Mouse (Mus musculus) heart, embryonic 16.5 days (tissue): ENCODE measurements around the gene Stil. TPM values are rescaled to one million over a fixed set of nuclear protein-coding genes. Genes with fewer than 3 reads are reported as not detected.

ENCODE experiments used
- ATAC-seq: fragments of 200-750 bp; cut with Nextera tagmentation; replicated peaks from 2 replicates; pipeline ENCODE4 v1.8.0; 2017; ENCODE audit warnings: moderate number of reproducible peaks; ENCODE audit not compliant: insufficient read depth, low FRiP score; ENCODE audit errors: extremely low read depth
- H3K27ac ChIP-seq: fragments of 300-500 bp; sonication (generic); 2 replicates; pipeline ENCODE4 v1.5.1; 2014; ENCODE audit warnings: mild to moderate bottlenecking, low read length, control low read depth, moderate library complexity
- H3K27me3 ChIP-seq: fragments of 300-500 bp; sonication (generic); 2 replicates; pipeline ENCODE4 v1.6.1; 2014; ENCODE audit warnings: low read length, mixed read lengths; ENCODE audit not compliant: control insufficient read depth, insufficient read depth
- H3K36me3 ChIP-seq: fragments of 300-500 bp; sonication (generic); 2 replicates; pipeline ENCODE4 v1.6.1; 2014; ENCODE audit not compliant: control insufficient read depth, insufficient read depth
- H3K4me1 ChIP-seq: fragments of 300-500 bp; sonication (generic); 2 replicates; pipeline ENCODE4 v1.6.1; 2014; ENCODE audit warnings: low read length, mixed read lengths; ENCODE audit not compliant: control insufficient read depth, insufficient read depth
- H3K4me2 ChIP-seq: fragments of 300-500 bp; sonication (generic); 2 replicates; pipeline ENCODE4 v1.6.1; 2014; ENCODE audit warnings: low read depth, mild to moderate bottlenecking, control low read depth, low read length
- H3K4me3 ChIP-seq: fragments of 300-500 bp; sonication (generic); 2 replicates; pipeline ENCODE4 v1.5.1; 2014; ENCODE audit warnings: mild to moderate bottlenecking, control low read depth, low read length
- H3K9ac ChIP-seq: fragments of 300-500 bp; sonication (generic); 2 replicates; pipeline ENCODE4 v1.6.1; 2014; ENCODE audit warnings: low read length, control low read depth
- H3K9me3 ChIP-seq: fragments of 300-500 bp; sonication (generic); replicated peaks from 2 replicates; pipeline ENCODE4 v1.6.1; 2016; ENCODE audit warnings: low read length; ENCODE audit not compliant: control insufficient read depth
- WGBS: fragments of 180-500 bp; shearing (Covaris S2); extraction: QIAGEN DNeasy Blood & Tissue Kit; methylation state at CpG from one replicate; pipeline ENCODE4 v1.1.7; 2014; 5-methylcytosine and 5-hydroxymethylcytosine counted together
- polyA plus RNA-seq: library from polyadenylated mRNA; unstranded; fragments of >200 nt; fragmentation: Nextera tagmentation; extraction: Ambion mirVana; gene quantifications from 2 replicates; pipeline ENCODE4 v1.2.1, GENCODE M21; 2015

Gene Stil
- polyA plus RNA-seq, 1 experiment from 2014 or later: 8.3 TPM

DNA sequence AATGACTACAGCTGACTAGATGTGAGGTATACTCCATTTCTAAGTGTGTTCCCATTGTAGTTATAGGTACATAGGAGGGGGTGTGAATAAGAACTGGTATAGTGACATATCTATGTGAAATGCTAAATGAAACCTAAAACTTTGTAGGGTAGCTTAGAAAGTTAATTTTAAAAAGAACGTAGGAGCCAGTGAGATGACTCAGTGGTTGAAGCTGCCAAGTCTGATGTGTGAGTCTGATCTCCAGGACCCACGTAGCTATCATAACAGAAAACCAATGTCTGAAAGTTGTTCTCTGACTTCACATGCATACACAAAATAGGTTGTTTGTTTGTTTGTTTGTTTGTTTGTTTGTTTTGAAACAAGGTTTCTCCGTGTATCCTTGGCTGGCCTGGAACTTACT, 20.0 kb downstream of the Stil start:
- Histone ChIP-seq H3K4me2 (no peak overlapping the region), H3K9me3 (no peaks in the 10 kb centered on the region), H3K36me3 (peaks cover 35% of the 10 kb centered on the region), H3K9ac (no peak overlapping the region), H3K4me3 (no peak overlapping the region), H3K27ac (no peak overlapping the region), H3K27me3 (no peaks in the 10 kb centered on the region), H3K4me1 (no peaks in the 10 kb centered on the region)
- 91% methylated on average over 3 of the region's 3 CpGs for WGBS
- no peak for ATAC-seq

DNA sequence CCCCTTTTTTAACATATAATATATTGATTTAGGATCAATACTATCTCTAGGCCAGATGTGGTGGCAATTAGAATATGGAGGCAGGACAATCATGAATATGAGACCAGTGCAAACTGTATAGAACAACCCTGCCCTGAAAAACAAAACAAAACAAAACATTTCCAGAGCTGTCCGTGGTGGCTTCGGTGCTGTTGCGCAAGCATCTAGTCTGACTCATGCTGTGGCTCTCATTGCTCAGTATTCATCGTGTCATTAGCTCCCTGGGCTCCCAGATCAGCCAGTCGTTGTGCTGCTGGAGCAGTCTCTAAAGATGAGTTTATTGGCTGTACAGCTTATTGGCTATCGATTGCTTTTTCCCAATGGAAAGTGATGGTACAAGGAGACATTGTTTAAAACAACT, 35.1 kb downstream of the Stil start:
- H3K4me3 ChIP-seq: no peak overlapping the region
- no peaks in the 10 kb centered on the region for H3K27me3 ChIP-seq
- no peak overlapping the region for H3K27ac ChIP-seq
- no peaks in the 10 kb centered on the region for H3K9me3 ChIP-seq
- H3K4me1 ChIP-seq: no peaks in the 10 kb centered on the region
- 78% methylated on average over 6 of the region's 6 CpGs for WGBS
- ATAC-seq: no peak
- no peak overlapping the region for H3K4me2 ChIP-seq
- H3K36me3 ChIP-seq: peaks cover 17% of the 10 kb centered on the region
- no peak overlapping the region for H3K9ac ChIP-seq

DNA sequence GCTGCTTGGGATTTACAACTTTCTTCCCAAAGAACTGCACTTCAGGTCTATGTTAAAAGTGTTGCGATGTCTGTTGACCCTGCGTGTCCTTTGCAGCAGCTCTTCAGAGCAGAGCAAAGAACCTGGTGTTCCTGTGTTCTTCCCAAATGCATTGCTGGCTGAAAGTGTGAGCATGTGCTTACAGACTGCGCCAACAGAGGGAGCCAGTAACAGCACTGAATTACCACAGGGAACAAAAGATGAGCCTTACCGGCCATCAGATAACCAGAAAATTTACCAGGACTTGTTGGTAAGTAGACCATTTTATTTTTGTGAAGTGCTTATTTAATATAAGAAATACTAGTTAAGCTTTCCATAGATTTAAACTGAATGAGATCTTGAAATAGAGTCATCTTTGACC, 38.3 kb downstream of the Stil start:
- 43% methylated on average over 4 of the region's 4 CpGs for WGBS
- no peak overlapping the region for H3K4me3 ChIP-seq
- H3K27ac ChIP-seq: no peak overlapping the region
- no peak overlapping the region for H3K9ac ChIP-seq
- no peaks in the 10 kb centered on the region for H3K27me3 ChIP-seq
- H3K4me1 ChIP-seq: no peaks in the 10 kb centered on the region
- no peaks in the 10 kb centered on the region for H3K9me3 ChIP-seq
- H3K4me2 ChIP-seq: no peak overlapping the region
- no peak for ATAC-seq
- H3K36me3 ChIP-seq: peaks cover 32% of the 10 kb centered on the region

DNA sequence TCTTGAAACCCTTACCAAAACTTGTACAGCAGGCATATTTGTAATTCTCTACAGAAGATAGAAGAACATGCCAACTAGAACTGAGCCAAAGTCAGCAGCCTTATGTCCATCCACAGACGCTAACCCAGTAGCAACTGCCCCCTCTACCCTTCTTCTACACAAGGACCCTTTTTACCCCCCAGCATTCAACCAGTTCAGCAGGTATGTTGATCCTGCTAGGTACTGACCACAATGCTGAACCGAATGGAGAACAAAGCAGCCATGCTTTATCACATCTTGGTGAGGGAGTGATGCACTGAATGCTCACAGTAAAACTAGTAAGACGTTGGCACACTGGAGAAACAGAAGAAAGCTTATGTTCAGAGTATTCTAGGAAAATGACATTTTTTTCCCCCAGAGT, 45.7 kb downstream of the Stil start:
- Histone ChIP-seq H3K27me3 (peaks cover 18% of the 10 kb centered on the region), H3K4me2 (no peak overlapping the region), H3K27ac (no peak overlapping the region), H3K4me3 (no peak overlapping the region), H3K36me3 (peaks cover 19% of the 10 kb centered on the region), H3K4me1 (no peaks in the 10 kb centered on the region), H3K9me3 (no peaks in the 10 kb centered on the region), H3K9ac (no peak overlapping the region)
- 73% methylated on average over 3 of the region's 3 CpGs for WGBS
- no peak for ATAC-seq

- no peak; the same call in 1 of the 2 replicates for ATAC-seq
- H3K4me1 ChIP-seq: peaks cover 6% of the 10 kb centered on the region
- no peak overlapping the region for H3K9ac ChIP-seq
- H3K9me3 ChIP-seq: no peaks in the 10 kb centered on the region
- H3K27me3 ChIP-seq: peaks cover 32% of the 10 kb centered on the region
- H3K36me3 ChIP-seq: no peaks in the 10 kb centered on the region
- no peak overlapping the region for H3K4me2 ChIP-seq
- H3K27ac ChIP-seq: no peak overlapping the region
- H3K4me3 ChIP-seq: no peak overlapping the region
- 4% methylated on average over 5 of the region's 5 CpGs for WGBS
Measured at GRCm38 (mm10) chr4:115047750-115048149, 47.8 kb downstream of the Stil start.

- WGBS: 57% methylated on average over 8 of the region's 8 CpGs
- Histone ChIP-seq H3K9ac (no peak overlapping the region), H3K4me2 (no peak overlapping the region)
Measured at GRCm38 (mm10) chr4:115048190-115048589, 48.2 kb downstream of the Stil start.

GRCm38 (mm10) chr4:115051245-115051644, 51.3 kb downstream of the Stil start:
- Histone ChIP-seq H3K4me1 (peaks cover 10% of the 10 kb centered on the region), H3K27ac (no peak overlapping the region), H3K4me3 (no peak overlapping the region), H3K9me3 (no peaks in the 10 kb centered on the region), H3K36me3 (no peaks in the 10 kb centered on the region), H3K27me3 (peaks cover 59% of the 10 kb centered on the region), H3K4me2 (no peak overlapping the region), H3K9ac (no peak overlapping the region)
- WGBS: 81% methylated on average over 5 of the region's 5 CpGs
- no peak for ATAC-seq

More at GRCm38 (mm10) chr4:115048190-115048589, 48.2 kb downstream of the Stil start:
- Histone ChIP-seq H3K4me1 (peaks cover 10% of the 10 kb centered on the region), H3K4me3 (no peak overlapping the region), H3K36me3 (no peaks in the 10 kb centered on the region), H3K9me3 (no peaks in the 10 kb centered on the region), H3K27ac (no peak overlapping the region), H3K27me3 (peaks cover 37% of the 10 kb centered on the region)
- ATAC-seq: no peak

- Histone ChIP-seq H3K9ac (peak overlapping the region; percentile 69), H3K27ac (peak overlapping the region; percentile 79), H3K9me3 (no peaks in the 10 kb centered on the region), H3K4me3 (peak overlapping the region; percentile 50), H3K27me3 (peaks cover 62% of the 10 kb centered on the region), H3K4me2 (peak overlapping the region; percentile 81), H3K36me3 (no peaks in the 10 kb centered on the region), H3K4me1 (peaks cover 12% of the 10 kb centered on the region)
- ATAC-seq: peak; percentile 80
- under 1% methylated on average over 36 of the region's 36 CpGs for WGBS
Measured at GRCm38 (mm10) chr4:115052343-115053005, 52.5 kb downstream of the Stil start.

- 30% methylated on average over 2 of the region's 2 CpGs for WGBS
- no peak overlapping the region for H3K4me3 ChIP-seq
- H3K27ac ChIP-seq: no peak overlapping the region
- H3K36me3 ChIP-seq: no peaks in the 10 kb centered on the region
- H3K4me2 ChIP-seq: no peak overlapping the region
- peaks cover 12% of the 10 kb centered on the region for H3K4me1 ChIP-seq
- H3K9me3 ChIP-seq: no peaks in the 10 kb centered on the region
- peaks cover 59% of the 10 kb centered on the region for H3K27me3 ChIP-seq
- H3K9ac ChIP-seq: no peak overlapping the region
- no peak for ATAC-seq
Measured at GRCm38 (mm10) chr4:115055044-115055443, 55.1 kb downstream of the Stil start.
